15 mouse cellular contexts compared by ENCODE assay signal in the genomic region with DNA sequence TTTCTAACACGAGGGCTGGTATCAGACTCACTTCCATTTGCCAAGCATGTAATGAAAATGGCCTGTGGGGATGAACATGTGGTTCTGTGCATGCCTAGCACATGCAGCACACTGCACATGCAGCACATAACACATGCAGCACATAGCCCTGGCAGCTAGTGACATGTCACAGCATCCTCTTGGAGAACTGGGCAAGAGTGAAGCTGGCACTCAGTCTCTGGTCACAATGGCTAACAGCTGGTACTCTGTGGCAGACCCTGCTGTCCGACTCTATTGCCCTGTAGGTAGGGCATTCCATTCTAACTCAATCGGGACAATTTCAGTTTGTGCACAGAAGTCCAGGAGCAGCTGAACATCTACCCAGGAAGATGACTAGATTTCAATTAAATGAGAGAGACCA.
"Had no signal": no experiment of that assay in that cellular context is flagged by ENCODE, and none has a peak within 500 bp of the region (broad histone marks: within the 10 kb centered on the region; RNA-seq: fewer than 3 reads in every experiment).

No protein-coding gene starts in this region.

- DNase-seq: liver, postnatal 0 days; lung, adult 2 months; lung, postnatal 14 days; lung, postnatal 36 days; right cerebral cortex, postnatal 14 days; thymus, adult 2 months; thymus, postnatal 25 days; thymus, postnatal 4 days had no signal

- H3K9ac ChIP-seq: liver, embryonic 15.5 days; liver, postnatal 0 days; lung, embryonic 15.5 days; midbrain, embryonic 13.5 days; midbrain, embryonic 15.5 days; neural tube, embryonic 12.5 days had no signal

- H3K36me3 ChIP-seq: lung, embryonic 15.5 days; midbrain, embryonic 13.5 days; midbrain, embryonic 15.5 days; neural tube, embryonic 12.5 days had no signal

- H3K4me3 ChIP-seq: liver, embryonic 15.5 days; lung, embryonic 15.5 days; midbrain, embryonic 13.5 days; midbrain, embryonic 15.5 days; neural tube, embryonic 12.5 days had no signal

- H3K4me2 ChIP-seq: liver, embryonic 15.5 days; lung, embryonic 15.5 days; midbrain, embryonic 11.5 days; midbrain, embryonic 13.5 days; midbrain, embryonic 15.5 days; neural tube, embryonic 12.5 days had no signal

- H3K9me3 ChIP-seq: liver, embryonic 15.5 days; lung, embryonic 15.5 days; midbrain, embryonic 13.5 days; midbrain, embryonic 15.5 days; neural tube, embryonic 12.5 days had no signal

- H3K27ac ChIP-seq: liver, embryonic 15.5 days; lung, embryonic 15.5 days; macrophage; midbrain, embryonic 13.5 days; midbrain, embryonic 15.5 days; neural tube, embryonic 12.5 days had no signal

- ATAC-seq: liver, postnatal 0 days; midbrain, embryonic 13.5 days; midbrain, embryonic 15.5 days had no signal

- H3K27me3 ChIP-seq: liver, embryonic 15.5 days; lung, embryonic 15.5 days; midbrain, embryonic 13.5 days; midbrain, embryonic 15.5 days; neural tube, embryonic 12.5 days had no signal
